Mouse (Mus musculus) C2C12 (cell line): ENCODE measurements around the gene Robo1. TPM values are rescaled to one million over a fixed set of nuclear protein-coding genes. Genes with fewer than 3 reads are reported as not detected.
A peak's percentile ranks its signal among the peaks of the same experiment; 100 is the strongest.

Experiments used
- H3K27me3 ChIP-seq: one replicate; pipeline ENCODE4 v1.6.1; 2011; ENCODE audit not compliant: control insufficient read depth, insufficient read depth, insufficient read length
- H3K36me3 ChIP-seq: one replicate; pipeline ENCODE4 v1.6.1; 2011; ENCODE audit not compliant: control insufficient read depth, insufficient read depth
- H3K4me3 ChIP-seq: one replicate; pipeline ENCODE4 v1.5.1; 2011; ENCODE audit warnings: mild to moderate bottlenecking, control low read depth; ENCODE audit not compliant: poor library complexity, insufficient read depth, severe bottlenecking
- H3K79me2 ChIP-seq: one replicate; pipeline ENCODE4 v1.6.1; 2011; ENCODE audit not compliant: control insufficient read depth, insufficient read depth
- H3K79me3 ChIP-seq: one replicate; pipeline ENCODE4 v1.6.1; 2011; ENCODE audit warnings: low read depth, control low read depth
- H3ac ChIP-seq: one replicate; pipeline ENCODE3; 2011; ENCODE audit warnings: low read depth; ENCODE audit not compliant: control insufficient read depth, insufficient read length
- CEBPB ChIP-seq: IDR thresholded peaks from one replicate; pipeline ENCODE4 v1.6.1; 2011; ENCODE audit warnings: low read depth, mild to moderate bottlenecking, control low read depth, moderate library complexity
- CTCF ChIP-seq: IDR thresholded peaks from one replicate; pipeline ENCODE4 v1.5.1; 2011; ENCODE audit not compliant: control insufficient read depth, insufficient read depth, insufficient read length
- FOSL1 ChIP-seq: IDR thresholded peaks from one replicate; pipeline ENCODE4 v1.8.0; 2011; ENCODE audit warnings: mild to moderate bottlenecking, low read length; ENCODE audit not compliant: poor library complexity, insufficient read depth, severe bottlenecking
- MAX ChIP-seq: IDR thresholded peaks from one replicate; pipeline ENCODE4 v1.6.1; 2011; ENCODE audit warnings: mild to moderate bottlenecking, control low read depth
- MYOD1 ChIP-seq: IDR thresholded peaks from one replicate; pipeline ENCODE4 v1.6.1; 2011; ENCODE audit warnings: low read depth; ENCODE audit not compliant: control insufficient read depth, insufficient read length
- MYOG ChIP-seq: IDR thresholded peaks from one replicate; pipeline ENCODE4 v1.6.1; 2011; ENCODE audit not compliant: control insufficient read depth, insufficient read length; ENCODE audit errors: extremely low read depth
- USF1 ChIP-seq: IDR thresholded peaks from one replicate; pipeline ENCODE4 v1.6.1; 2011; ENCODE audit warnings: low read depth, mild to moderate bottlenecking, control low read depth, moderate library complexity
- polyA plus RNA-seq: library from polyadenylated mRNA; unstranded; fragments of >200 nt; fragmentation: generic; extraction: Trizol; gene quantifications from one replicate; pipeline ENCODE4 v1.2.1, GENCODE M21; 2012; ENCODE audit warnings: missing spikeins

Gene Robo1
- polyA plus RNA-seq, 1 experiment, result 6.5 TPM

DNA sequence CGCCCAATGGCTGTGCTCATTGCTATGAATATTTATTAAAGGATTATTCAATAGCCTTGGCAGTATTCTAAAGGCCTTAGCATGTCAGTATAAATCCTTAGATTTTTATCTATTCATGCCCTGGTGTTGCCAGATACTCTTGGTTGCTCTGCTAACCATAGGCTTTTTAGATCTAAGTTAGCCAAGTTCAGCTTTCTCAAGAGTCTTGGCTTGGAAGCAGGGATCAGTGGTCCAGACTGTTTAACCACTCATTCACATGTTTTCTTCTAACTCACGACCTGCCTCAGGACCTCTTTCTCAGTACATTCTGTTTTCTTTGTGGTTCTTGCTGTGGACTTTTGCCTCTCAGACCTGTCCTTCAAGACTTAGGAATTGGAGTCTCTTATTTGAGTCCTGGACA, 400.4 kb downstream of the Robo1 start:
- no peaks in the 10 kb centered on the region for H3K79me2 ChIP-seq
- H3K36me3 ChIP-seq, result no peaks in the 10 kb centered on the region
- H3K27me3 ChIP-seq, result no peaks in the 10 kb centered on the region
- no peak overlapping the region for H3K4me3 ChIP-seq
- TF ChIP-seq FOSL1 (no peak), CEBPB (no peak), MAX (no peak), MYOG (no peak), USF1 (no peak), MYOD1 (no peak), CTCF (no peak)
- H3K79me3 ChIP-seq, result no peaks in the 10 kb centered on the region
- H3ac ChIP-seq, result no peak overlapping the region

DNA sequence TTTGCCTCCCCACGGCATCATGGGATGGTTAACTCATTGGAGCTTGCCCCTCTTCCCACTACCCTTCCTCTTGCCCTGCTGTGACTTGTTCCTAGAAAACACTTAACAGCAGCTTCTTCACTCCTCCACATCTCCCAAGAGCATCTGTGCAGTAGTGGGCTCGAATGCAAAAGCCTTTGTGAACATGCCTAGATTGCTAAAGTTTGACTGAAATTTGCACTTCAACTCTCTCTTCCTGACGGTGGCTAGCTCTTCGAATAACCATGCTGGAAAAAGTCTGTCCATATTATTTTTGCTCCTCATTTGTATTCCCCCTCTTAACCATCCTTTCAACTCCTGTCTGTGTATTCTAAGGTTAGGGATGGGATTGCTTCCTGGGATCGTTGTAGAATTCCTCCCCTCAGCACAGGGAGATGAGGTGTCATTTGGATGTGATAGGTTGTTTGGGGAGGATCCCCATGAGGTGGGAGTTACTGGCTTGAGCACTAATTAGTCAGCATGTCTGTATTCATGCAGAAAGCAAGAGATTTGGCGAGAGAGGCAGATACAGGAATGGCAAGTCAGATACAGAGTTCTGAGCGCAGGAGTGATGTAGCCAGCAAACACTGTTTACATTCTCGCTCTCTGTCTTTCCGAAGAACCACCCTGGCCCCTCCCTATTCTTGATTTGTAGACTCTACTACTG, 409.2 kb downstream of the Robo1 start:
- H3K36me3 ChIP-seq, result no peaks in the 10 kb centered on the region
- H3K4me3 ChIP-seq, result no peak overlapping the region
- no peaks in the 10 kb centered on the region for H3K27me3 ChIP-seq
- H3K79me3 ChIP-seq, result no peaks in the 10 kb centered on the region
- TF ChIP-seq MYOD1 (no peak), CTCF (no peak), MYOG (no peak), USF1 (no peak), FOSL1 (no peak), CEBPB (no peak), MAX (no peak)
- H3ac ChIP-seq, result no peak overlapping the region
- no peaks in the 10 kb centered on the region for H3K79me2 ChIP-seq

DNA sequence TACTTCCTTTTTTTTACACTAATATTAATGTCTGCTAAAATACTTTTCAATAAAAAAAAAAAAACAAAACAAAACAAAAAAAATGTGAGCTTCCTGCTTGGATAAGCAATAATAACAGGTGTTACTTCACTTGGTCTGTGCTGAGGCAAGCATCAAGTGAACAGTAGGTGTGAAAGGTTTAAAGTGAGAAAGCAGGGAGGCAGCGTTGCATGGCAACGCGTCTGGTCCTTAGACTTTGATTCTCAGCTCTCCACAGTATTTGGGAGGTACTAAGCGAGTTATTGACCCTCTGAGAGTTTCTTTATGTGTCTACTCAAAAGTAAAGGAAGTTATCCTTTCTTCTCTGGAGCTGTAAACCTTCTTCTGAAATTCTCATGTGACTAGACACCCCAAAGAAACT, 411.0 kb downstream of the Robo1 start:
- Histone ChIP-seq H3K36me3 (no peaks in the 10 kb centered on the region), H3K4me3 (no peak overlapping the region), H3K27me3 (no peaks in the 10 kb centered on the region), H3ac (no peak overlapping the region), H3K79me3 (no peaks in the 10 kb centered on the region), H3K79me2 (no peaks in the 10 kb centered on the region)
- TF ChIP-seq CEBPB, result no peak
- TF ChIP-seq CTCF, result no peak
- no peak for TF ChIP-seq MYOD1
- no peak for TF ChIP-seq USF1

GRCm38 (mm10) chr16:72720979-72721378, 412.9 kb downstream of the Robo1 start:
- no peaks in the 10 kb centered on the region for H3K36me3 ChIP-seq
- no peak overlapping the region for H3ac ChIP-seq
- H3K79me3 ChIP-seq, result peaks cover 2% of the 10 kb centered on the region
- no peak overlapping the region for H3K4me3 ChIP-seq
- H3K27me3 ChIP-seq, result no peaks in the 10 kb centered on the region
- TF ChIP-seq MAX (no peak), CTCF (no peak), FOSL1 (no peak), CEBPB (no peak), MYOD1 (no peak), USF1 (no peak), MYOG (no peak)
- no peaks in the 10 kb centered on the region for H3K79me2 ChIP-seq

- Histone ChIP-seq H3K36me3 (no peaks in the 10 kb centered on the region), H3K79me2 (no peaks in the 10 kb centered on the region), H3K79me3 (peaks cover 2% of the 10 kb centered on the region), H3ac (no peak overlapping the region), H3K27me3 (no peaks in the 10 kb centered on the region), H3K4me3 (no peak overlapping the region)
- TF ChIP-seq CEBPB (no peak), USF1 (no peak), MYOG (no peak), MYOD1 (peak; percentile 57)
Measured at GRCm38 (mm10) chr16:72721713-72722481, 413.8 kb downstream of the Robo1 start.

GRCm38 (mm10) chr16:72734234-72734633, 426.1 kb downstream of the Robo1 start:
- Histone ChIP-seq H3K79me3 (peaks cover 3% of the 10 kb centered on the region), H3K4me3 (no peak overlapping the region), H3ac (no peak overlapping the region), H3K27me3 (no peaks in the 10 kb centered on the region), H3K79me2 (no peaks in the 10 kb centered on the region), H3K36me3 (no peaks in the 10 kb centered on the region)
- TF ChIP-seq CEBPB, result no peak
